Mouse (Mus musculus): ENCODE data around the gene Tnnc2.

Tnnc2 gene

DNA sequence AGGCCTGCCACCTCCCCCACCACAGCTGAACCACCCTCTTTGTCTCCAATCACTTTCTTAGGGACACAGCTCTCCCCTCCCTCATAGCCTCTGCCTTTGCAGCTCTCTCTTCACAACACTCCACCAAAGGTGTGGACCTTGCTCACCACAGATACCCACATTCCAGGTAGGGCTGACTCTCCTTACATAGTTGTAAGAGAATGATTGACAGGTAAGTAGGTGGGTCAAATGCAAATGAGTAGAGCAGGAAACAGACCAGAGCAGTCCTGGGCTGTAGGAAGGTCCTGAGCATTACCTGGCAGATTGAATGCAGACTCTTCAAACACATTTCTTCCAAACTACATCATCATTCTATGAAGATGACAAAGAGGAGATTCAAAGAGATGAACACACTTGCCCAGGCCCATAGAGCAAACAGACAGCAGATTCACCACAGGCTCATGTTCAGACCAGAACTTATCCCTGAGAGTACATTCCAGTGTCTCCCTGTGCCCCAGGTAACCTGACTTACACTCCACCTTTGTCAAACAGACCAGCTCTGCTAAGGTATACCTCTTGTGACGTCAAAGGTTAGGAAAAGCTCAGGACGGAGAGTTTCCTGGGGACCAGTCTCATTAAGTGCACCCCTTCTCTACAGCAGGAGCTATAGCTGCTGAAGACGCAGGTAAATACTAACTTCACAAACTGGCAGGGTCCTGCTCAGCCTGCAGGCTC lies 42.2 kb downstream of the Tnnc2 start:
- DNase-seq (ENCODE audit: low spot score), result no peak

DNA sequence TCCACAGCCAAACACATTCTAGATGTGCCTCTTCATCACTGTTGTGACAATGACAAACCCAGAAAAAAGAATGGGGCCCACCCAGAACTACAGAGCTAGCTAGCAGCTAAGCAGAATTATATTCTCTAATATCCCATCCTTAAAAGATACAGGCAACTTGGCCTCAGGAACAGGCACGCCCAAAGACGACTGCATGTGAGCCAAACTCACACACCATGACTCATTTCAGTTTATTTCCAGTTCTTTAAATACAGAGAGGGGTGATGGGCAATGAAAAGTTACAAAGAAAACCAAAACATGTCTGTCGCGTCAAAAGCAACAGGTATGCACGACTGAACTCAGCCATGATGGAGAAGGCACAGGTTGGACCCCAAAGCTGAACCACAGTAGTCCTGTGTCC lies 44.3 kb downstream of the Tnnc2 start:
- DNase-seq (ENCODE audit: low spot score), result no peak

DNA sequence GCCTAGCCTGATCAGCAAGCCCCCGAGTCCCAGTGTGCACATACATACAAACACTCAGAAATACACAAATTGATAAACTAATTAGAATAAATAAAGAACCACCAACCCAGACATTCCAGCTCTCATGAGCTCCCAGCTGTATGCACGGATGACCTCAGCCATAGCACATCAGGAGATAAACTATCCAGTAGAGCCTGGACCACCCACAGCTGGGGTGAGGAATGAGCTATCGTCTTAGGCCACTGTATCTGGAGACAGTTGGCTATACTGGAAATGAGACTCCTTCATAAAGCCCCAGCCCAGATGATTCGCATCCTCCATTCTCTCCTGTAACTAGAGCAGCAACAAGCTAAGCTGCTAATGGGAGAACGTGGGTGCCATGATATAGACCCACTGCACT lies 44.9 kb downstream of the Tnnc2 start:
- DNase-seq (ENCODE audit: low spot score), result no peak

DNA sequence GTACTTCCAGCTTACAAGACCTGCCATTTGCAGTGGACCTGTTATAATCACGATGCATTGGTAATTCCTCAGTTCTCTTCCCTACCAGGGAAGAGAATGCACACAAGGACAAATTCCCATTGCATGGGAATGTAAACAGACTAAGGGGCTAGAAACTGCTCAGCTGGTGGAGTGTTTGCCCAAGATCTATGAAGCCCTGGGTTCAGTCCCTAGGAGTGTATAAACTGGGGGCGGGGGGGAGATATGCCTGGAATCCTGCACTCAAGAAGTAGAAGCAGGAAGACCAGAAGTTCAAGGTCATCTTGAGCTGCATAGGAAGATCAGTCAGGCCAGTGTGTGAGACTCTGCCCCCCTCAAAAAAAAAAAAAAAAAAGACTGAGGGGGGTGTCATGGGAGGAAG lies 46.5 kb downstream of the Tnnc2 start:
- DNase-seq (ENCODE audit: low spot score), result no peak

DNA sequence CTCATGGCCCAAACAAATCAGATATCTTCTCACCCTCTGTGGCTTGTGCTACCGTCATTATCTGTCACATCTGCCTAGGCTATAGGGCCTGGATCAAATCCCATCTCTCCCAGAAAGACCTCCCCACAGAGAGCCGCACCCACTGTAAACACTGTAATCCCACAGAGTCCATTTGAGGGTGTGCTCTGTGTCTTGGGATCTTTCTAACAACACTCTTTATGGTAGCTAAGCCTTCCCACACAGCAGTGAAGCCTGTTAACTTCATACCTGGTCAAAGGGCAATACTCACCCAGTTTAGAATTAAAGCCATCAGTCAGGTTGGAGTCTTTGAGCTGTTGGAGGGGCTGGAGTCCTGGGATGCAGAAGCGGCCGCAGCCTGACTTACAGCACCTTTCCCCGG lies 48.0 kb downstream of the Tnnc2 start:
- DNase-seq (ENCODE audit: low spot score), result no peak
